Mouse (Mus musculus) embryonic fibroblast, embryonic 13.5 days (primary cell): ENCODE data around the gene Tjp3.

Experiments used
- CTCF ChIP-seq: IDR thresholded peaks from 2 replicates; pipeline ENCODE4 v1.5.1; 2011; ENCODE audit warnings: mild to moderate bottlenecking, control low read depth, low read length, moderate library complexity, borderline replicate concordance; ENCODE audit not compliant: insufficient read depth
- POLR2A ChIP-seq: IDR thresholded peaks from 2 replicates; pipeline ENCODE4 v1.6.1; 2011; ENCODE audit warnings: low read depth, mild to moderate bottlenecking, control low read depth, low read length, moderate library complexity

DNA sequence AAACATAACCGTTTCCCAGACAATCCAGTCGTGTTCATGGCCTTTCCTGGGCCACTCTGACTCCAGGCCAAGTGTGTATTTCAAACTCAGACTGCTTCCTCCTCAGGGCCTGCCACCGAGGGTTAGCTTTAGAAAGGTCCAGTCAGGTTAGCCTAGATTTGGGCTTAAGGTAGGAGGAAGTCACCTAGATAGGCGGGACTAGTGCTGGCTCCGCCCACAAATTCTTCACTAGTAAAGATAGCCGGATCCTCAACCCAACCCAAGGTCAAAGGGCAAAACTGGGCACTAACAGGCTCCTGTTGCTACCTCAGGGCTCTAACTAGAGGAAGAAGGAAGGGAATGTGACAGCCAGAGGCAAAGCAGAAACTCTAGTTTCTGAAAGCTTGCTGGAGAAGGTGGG is 4.8 kb downstream of the Tjp3 start:
- no peak for TF ChIP-seq CTCF
- TF ChIP-seq POLR2A: no peak
